Mouse (Mus musculus) liver, postnatal 0 days (tissue): ENCODE measurements around the gene Gm47955.

Source experiments
- CTCF ChIP-seq: sonication (generic); IDR thresholded peaks from 2 replicates; pipeline ENCODE4 v1.5.1; 2016; ENCODE audit warnings: antibody characterized with exemption, low read depth
- EP300 ChIP-seq: IDR thresholded peaks from 2 replicates; pipeline ENCODE4 v1.6.1; 2016; ENCODE audit warnings: antibody characterized with exemption, low read depth, mild to moderate bottlenecking

DNA sequence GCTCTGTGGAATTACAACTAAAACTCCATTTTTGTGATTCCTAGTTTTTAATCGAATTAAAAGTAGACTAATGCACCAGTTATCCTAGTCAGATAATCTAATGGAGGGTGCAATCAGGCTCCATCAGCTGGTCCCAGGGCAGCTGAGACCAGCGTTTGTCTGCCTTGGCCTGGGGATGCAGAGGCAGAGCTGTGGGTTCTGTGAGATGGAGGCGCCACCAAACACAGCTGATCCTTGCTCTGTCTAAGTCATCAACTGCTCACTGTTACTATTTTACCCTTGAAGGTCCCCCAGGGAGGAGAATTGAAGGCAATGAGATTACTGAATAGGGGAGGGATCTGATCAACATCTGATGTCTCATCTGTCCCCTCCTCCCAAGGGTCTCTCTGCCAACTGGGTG, 6.3 kb downstream of the Gm47955 start:
- TF ChIP-seq CTCF = no peak
- no peak for TF ChIP-seq EP300
